Mouse (Mus musculus) 3T3-L1 (cell line): ENCODE data around the gene Psip1.
"Not testable (repeated sequence)": the region's sequence is repeated elsewhere in the genome, so short reads cannot be mapped to it uniquely, and the experiment has no call there.

Experiments
- DNase-seq: peaks from one replicate; pipeline ENCODE4 v3.0.0-alpha.2; 2015; ENCODE audit warnings: low read depth, low spot score

Psip1 gene

DNA sequence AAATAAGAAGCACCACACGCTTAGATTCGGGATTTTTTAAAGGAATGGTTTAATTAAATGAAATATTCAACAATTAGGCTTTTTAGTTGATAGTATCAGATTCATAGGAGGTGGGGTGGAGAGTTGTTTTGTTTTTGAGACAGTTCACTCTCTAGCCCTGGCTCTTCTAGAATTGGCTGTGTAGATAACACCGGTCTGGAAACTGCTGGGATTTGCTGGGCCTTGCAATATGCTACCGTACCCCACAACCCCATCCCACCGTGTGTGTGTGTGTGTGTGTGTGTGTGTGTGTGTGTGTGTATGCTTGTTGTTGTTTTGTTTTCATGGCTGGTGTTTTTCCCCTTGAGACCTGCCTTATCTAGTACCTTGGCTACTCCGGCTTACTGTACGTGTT, 14.8 kb upstream of the Psip1 start:
- no peak for DNase-seq

DNA sequence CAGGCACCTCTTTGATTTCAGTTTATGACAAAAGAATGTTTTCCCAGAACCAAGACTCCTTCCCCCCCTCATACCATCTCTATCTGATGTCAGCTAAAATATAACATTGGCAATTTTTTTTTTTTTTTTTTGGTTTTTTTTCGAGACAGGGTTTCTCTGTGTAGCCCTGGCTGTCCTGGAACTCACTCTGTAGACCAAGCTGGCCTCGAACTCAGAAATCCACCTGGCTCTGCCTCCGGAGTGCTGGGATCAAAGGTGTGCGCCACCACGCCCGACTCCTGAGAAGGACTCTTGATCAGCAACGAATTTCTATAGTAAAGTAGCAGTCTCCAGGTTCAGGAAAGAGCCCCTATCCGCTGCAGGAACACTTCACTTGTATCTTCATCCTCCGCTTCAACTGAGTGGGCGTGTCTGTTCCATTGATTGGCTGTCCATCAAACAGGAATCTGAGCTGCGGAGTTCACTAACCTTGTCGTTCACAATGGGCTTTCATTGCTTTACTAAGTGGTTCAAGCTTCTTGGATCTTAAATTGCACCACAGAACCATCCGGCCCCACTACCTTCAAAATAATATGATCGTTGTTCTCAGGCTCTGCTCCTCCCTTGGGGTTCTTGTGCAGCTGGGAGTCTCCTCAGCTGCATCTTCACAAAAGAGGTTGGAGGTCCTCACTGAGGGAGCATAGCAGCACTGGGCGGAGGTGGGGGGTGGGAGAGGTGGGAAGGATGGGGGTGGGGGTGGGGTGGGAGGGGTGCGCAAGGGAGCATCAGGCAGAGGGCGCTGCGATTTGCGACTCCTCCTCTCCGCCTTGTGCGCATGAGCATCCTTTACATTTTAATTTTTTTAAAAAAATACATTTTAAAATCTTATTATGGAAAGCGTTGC, 14.1 kb upstream of the Psip1 start:
- no peak for DNase-seq

DNA sequence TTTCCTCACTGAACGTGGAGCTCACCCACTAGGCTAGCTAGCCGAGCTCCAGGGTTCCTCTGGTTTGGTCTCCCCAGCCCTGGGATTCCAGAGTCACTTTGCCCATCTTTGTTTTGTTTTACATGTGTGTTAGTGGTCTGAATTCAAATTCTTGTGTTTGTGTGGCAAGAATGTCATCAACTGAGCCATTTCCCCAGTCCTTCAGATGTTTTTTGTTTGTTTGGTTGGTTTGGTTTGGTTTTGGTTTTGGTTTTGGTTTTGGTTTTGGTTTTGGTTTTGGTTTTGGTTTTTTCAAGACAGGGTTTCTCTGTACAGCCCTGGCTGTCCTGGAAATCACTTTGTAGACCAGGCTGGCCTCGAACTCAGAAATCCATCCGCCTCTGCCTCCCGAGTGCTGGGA, 10.8 kb upstream of the Psip1 start:
- DNase-seq: not testable (repeated sequence)

DNA sequence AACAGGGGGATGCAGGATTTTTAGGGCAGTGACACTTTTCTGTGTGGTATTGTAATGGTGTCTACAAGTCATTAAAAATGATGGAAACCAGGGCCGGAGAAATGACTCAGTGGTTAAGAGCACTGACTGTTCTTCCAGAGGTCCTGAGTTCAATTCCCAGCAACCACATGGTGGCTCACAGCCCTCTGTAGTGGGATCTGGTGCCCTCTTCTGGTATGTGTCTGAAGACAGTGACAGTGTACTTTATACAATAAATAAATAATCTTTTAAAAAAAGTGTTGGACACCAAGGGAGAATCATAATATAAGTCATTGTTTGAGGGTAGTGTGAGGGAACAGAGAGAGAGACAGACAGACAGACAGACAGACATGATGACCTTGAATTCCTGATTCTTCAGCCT, 6.9 kb upstream of the Psip1 start:
- peak; percentile 20 for DNase-seq

DNA sequence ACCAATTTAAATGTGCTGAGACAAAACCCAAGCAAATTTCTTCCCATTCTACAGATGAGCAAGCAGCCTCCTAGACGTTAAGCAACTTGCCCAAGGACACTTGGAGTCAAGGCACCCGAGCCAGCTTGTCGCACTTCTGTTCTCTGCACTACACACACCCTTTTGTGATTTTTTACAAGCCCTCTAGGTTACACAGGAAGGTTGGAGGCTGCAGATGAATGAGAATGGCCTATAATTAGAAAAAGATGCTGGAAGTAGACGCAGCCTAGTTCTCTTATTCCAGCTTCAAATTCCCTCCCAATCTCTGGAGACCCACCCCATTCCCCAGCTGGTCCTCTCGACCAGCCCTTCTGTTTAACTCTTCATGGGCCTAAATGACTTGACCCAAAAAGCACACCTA, 2.9 kb upstream of the Psip1 start:
- no peak for DNase-seq

DNA sequence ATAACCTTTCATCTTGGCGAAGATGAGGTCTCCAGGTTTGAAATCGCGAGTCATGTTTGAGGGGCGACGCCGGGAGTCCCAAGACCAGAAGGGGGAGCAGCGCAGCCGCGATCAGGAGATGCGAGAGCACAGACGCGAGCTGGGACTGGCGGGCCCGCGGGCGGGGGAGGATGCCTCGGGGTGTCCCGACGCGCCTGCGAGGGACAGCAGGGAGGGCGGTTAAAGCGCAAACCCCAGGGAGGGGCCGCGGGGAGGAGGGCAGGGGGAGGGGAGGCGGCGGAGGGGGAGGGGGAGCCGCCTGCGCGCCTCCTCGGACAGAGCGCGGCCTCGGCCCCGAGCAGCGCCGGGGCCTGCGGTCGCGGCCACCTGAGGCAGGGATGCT, 533 bp downstream of the Psip1 start:
- DNase-seq: peak; percentile 86

DNA sequence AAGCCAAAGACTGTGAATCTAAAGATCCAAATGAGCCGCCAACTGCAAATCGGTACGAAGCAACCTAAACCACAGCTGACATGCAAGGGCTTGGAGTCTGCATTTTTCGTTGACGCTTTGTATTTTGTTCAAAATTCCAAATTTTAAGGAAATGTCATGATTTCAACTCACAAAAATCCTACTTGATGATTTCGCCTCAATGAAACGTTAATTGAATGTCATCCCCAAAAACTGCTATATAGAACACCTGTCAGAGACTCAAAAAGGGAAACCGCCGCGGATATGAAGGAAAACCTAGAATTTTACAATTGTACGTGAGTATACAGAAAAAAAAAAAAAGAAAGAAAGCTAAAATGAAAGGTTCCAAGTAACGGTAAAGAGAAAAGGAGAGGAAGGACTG, 1.0 kb downstream of the Psip1 start:
- no peak for DNase-seq

DNA sequence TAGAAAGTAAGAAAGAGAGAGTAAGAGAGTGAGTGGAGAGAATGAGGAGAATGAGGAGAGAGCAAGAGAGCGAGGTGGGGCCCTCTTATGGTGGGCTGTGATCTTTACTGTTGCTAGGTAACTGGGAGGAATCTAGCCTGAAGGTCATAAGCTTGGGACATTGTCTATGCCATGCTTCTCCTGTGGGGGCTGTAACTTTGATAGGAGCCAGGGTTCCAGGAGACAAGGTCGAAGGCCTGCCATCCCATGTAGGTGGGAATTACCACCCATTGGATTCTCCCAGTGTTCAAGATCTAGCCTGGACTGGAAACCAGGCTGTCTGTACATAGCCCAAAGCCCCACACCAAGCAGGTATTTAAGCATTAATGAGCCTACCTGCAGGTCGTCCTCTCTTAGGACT, 18.1 kb downstream of the Psip1 start:
- DNase-seq: no peak

DNA sequence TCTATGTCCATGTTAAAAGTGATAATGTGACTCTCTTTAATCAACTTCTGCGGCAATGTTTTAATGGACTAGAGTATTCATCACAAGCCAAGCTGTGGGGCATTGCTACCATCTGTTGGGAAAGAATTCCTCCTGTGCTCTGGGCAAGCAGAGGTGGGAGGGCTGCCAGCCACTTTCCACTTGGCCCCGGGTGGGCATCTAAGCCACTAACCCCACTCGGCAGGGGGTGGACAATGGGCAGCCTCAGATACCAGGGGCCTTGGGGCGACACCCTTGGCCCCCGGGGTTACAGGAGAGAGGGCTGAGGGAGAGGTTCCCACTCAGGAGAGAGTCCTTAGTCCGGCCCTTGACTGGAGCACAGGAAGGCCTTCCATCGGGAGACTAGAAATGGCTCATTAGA, 18.6 kb downstream of the Psip1 start:
- no peak for DNase-seq

DNA sequence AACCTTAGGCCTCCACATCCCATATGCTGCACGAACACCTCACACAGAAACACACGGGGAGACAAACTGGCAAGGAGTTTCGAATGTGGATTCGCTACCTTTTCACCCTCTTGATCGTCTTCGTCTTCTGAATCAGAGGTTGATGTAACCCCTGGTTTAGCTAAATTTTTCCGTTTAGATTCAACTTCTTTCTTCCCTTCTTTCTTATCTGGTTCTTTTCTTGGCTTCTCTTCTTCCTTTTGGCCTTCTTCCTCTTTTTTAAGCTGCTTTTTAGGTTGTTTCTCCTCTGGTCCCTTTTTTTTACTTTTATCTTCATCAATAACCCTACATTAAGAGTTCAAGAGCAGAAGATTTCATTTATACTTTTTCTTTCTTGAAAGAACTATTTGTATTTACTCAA, 21.4 kb downstream of the Psip1 start:
- DNase-seq: no peak

DNA sequence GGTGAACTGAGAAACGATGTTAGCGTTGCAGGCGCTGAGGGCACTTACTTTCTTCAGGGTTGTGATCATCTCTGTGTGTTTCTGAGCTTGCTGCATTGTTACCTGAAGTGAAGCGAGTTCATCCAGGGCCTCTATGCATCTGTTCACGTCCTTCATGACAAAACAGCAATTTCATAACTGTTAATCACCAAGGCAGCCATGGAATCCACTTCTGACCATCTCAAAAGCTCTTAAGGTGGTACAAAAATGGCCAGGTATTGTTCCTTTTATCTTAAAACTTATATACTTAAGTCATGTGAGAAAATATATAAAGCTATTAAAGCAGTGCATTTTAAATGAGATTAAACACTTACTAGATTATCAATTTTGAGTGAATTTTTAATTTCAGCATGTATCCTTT, 26.2 kb downstream of the Psip1 start:
- DNase-seq: no peak

DNA sequence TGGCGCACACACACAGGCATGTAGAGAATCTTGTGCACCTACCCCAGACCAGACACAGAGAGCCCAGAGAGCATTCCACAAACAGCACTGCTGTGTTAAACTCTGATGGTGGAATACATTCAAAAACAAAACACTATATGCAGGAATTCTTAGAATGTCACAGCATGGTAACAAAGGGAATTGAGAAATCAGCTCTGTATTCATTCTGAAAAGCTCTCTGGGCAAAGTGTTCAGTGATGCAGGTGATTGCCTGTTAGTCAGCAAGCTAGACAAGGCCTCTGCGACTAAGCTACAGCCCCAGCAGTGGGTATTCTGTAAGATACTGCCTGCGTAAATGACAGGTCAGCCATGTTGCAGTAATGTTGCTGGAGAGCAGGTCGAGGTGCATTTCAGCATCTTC, 35.5 kb downstream of the Psip1 start:
- no peak for DNase-seq

DNA sequence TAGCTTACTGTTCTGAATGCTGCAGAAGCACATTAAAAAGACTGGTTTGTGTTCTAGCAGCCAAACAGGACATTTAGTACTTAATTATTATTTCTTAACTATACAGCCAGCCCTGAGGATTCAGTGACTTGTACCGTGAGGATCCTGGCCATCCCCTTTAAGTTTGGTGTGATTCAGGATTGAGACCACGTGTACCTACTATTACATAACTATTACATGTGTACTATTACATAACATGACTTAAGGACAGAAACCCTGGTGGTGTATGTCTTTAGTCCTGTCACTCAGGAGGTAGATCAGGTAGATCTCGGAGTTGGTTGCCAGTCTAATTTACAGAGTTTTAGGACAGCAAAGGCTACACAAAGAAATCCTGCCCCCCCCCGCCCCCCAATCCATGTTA, 45.2 kb downstream of the Psip1 start:
- no peak for DNase-seq

DNA sequence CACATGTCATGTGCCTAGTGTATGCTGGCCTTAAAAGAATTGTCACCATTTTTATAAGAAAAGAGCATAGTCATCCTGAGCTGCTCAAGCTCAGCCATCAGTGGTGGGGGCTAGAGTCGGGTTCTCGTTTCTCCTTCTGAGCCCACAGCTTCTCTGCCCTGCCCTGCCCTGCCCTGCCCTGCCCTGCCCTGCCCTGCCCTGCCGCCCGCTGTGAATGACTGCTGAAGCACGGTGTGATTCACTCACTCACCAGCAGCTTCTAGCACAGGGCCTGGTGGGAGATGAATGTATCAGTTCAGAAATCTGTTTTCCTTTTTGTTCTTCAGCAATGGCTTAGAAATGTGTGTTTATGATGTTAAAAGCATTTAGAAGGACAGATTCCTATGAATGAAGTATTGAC, 47.2 kb downstream of the Psip1 start:
- no peak for DNase-seq

DNA sequence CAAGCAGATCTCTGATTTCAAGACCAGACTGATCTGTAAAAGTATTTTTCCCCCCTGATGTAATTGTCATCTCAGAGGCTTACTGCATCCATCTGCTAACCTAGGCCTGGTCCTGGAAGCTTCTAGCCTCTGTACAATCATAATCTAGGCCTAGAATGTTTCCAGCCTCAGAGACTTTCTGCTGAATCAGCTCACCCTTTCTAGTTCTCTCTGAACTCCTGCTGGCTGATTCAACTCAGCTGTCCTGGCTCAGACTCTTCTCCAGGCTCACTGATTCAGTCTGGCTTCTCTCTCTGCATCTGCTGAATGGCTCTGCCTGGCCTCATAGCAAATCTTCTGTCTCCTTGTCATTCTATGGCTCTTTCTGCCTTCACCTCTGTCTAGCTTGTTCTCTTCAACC, 48.1 kb downstream of the Psip1 start:
- DNase-seq: peak; percentile 44

DNA sequence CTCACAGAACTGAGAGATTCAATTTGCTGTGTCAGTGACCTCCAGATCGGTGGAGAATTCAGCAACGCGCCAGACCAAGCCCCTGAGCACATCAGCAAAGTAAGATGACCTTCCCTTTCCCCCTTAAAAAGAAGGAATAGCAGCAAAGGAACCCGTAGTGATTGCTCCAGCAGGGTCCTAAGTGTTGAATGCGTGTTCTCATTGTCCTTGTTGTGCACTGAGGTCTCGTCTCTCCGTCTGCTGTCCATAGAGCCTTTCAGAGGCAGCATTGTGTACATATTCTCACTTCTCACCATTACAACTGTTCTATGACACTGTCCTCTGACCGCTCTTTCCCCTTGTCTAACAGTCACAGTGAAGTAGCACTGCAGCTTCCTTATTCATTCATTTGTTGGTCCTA, 49.9 kb downstream of the Psip1 start:
- DNase-seq: no peak

DNA sequence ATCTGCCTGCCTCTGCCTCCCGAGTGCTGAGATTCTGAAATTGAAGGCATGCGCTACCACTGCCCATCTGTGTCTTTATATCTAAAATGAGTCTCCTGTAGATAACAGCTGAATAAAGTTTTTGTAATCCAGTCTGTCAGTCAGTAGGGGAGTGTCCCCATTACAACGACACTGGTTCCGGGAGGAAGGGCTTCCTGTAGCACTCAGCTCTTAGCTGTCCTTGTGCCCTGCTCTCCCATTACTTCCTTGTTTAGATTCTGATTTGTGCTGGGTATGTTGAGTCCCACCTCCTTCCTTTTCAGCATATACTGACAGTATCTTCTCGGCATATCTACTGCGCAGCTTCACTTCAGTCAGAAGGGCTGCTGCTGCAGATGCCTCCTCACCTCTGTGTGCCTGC, 53.4 kb downstream of the Psip1 start:
- no peak for DNase-seq

DNA sequence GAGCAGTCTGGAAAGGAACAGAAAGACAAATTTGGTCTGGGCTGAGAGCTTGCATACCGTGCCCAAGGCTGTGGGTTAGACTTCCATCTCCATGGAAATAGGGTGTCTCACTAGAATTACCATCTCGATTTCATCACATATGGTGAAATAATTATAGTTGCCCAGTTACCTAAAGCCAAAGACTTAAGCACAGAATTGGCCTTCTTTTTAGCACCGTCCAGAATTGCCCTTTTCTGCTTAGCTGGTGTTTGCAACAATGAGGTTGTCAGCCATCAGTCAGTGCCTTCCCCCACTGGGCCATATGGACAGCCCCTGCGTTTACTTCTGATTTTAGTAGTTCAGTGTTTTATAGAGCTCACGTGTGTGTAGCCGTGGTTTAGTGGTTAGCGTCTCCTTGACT, 54.3 kb downstream of the Psip1 start:
- no peak for DNase-seq

DNA sequence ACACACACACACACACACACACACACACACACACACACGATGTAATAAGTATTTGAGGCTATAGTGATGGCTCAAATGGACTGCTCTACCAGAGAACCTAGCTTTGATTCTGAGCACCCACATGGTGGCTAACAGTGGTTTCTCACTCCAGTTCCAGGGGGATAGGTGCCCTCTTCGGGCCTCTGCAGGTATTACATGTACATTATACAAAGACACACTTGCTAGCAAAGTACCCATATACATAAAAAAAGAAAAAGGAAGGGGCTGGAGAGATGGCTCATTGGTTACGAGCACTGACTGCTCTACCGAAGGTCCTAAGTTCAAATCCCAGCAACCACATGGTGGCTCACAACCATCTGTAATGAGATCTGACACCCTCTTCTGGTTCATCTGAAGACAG, 57.4 kb downstream of the Psip1 start:
- DNase-seq: peak; percentile 39

DNA sequence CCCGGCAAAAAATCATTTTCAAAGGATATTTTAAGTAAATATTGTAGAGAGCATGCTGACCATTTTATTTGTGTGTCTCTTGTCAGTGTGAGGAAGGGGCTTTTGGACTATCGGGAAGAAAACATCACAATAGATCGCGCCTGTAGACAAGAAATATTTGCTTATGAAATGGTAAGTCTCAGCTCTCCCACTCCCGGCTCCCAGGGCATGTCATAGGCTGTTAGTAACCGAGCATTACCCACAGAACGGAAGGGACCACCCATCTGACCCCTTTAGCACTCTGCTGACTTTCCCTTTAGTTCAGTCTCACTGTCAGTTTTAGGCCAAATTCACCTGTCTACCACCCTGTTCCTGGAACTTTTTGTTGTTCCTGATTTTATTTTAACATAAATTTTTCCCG, 58.6 kb downstream of the Psip1 start:
- DNase-seq: no peak

DNA sequence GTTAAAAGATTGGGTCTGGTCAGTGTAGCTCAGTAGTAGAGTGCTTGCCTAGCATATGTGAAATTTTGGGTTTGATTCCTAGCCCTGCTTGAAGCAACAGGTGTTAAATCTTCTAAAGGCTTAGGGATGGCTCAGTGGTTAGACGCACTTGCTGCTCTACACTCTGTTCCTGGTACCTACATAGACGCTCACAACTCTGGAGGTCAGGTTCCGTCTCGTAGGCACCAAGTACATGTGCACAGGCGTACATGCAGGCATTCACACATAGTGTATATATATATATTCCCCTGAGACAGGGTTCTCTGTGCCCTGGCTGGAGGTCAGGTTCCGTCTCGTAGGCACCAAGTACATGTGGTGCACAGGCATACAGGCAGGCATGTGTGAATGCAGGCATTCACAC, 59.1 kb downstream of the Psip1 start:
- DNase-seq: no peak

DNA sequence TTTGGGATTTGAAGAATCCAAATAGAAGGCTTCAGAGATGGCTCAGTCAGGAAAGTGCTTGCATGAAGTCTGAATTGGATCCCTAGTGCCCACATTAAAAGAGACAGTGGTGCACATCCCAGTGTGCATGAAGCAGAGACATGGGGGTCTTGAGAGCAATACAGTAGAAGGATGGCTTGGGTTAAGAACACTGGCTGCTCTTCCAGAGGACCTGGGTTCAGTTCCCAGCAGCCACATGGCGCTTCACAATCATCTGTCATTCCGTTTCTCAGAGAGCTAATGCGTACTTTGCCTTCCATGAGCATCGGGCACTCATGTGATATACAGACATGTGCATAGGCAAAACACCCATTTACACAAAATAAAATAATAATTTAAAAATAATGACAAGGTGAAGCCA, 61.1 kb downstream of the Psip1 start:
- DNase-seq: no peak

DNA sequence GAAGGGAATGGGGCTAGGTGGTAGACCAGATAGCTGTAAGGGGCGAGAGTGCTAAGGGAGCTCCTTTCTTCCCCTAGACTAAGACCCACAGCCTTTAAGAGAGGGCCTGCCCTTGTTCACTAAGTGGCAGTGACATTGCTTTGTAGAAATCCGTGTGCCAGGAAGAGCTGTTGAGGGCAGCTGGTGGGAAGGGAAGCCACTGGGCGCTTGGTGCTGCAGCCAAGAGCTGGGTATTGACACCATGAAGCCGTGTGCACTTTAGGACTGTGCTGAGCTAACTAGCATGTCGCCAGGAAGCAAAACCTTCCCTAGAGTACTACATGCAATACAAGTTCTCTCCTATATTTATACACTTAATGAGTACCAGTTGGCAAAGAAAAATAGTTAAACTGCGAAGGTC, 62.6 kb downstream of the Psip1 start:
- DNase-seq: no peak

DNA sequence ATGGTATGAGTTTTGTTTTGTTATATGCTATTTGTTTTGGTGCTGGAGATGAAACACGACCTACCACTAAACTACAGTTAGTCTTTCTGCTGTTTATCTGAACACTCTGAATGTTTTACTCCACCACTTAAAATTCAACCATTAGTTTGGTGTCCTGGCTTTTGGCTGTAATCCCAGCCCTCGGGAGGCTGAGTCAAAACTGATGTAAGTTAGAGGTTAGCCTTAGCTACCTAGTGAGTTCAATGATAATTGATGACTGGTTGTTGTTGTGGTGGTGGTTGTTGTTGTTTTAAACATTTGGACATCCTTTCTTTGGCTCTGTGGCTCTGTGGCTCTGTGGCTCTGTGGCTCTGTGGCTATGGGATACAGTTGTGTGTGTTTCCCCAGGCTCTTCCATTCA, 67.5 kb downstream of the Psip1 start:
- peak; percentile 49 for DNase-seq
